Mouse (Mus musculus): ENCODE measurements around the gene Acsl1.

Acsl1 gene

DNA sequence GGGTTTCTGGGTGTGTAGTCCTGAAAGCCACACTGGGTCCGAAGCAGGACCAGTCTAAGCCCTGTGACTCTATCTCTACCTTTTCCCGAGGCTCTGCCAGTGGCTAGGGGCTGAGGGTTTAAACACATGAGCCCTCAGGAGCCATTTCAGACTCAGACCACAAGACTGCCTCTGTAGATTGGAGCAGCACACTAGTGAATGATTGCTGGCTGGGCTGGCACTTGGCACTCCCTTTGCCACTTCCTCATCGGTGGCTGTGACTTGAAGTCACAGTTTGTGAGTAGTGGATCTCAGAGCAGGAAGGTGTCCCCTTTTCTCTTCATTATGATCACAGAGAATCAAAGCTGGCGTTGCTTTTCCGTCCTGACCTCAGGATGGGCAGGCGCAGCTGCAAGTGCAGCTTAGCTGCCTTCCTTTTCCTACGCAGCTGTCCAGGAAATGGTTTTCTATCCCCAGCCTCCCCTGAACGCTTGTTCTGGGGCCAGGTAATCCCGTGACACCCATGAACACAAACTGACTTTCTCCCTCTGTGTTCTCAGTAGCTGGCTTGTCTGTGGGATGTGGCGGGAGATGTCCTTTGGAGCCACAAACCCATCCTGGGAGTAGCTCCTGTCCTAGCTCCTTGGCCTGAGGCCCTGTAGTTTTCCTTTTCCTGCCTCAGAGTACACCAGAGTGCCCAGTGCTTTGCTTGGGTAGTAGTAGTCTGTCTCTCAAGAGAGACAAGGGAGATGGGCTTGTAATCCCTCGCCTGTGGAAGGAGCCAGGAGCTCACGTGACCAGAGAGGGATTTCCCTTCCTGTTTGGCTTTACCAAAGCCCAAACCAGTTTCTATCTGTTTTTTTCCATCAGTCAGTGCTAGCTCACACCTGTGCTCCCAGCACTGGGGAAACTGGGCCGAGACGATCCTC, 37.9 kb downstream of the Acsl1 start:
- DNase-seq = peak; percentile 36

DNA sequence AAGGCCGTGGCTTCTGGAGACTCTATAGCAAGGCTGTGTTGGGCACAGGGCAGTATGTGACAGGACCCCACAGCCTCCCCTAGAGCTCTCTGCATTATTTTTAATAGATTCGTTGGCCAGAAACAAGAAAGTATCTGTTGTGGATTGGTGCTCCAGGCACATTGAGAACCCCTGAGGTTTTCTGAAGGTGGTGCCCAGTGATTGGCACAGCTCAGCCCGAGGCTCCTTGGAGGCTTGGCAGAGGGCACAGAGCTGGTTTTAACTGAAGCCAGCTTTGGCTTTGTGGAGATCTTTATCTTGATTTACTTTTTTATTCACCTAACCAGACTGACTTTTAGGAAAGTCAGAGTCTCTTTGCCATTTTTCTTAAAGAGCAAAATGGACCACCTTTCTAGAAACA, 38.6 kb downstream of the Acsl1 start:
- DNase-seq = peak; percentile 32

DNA sequence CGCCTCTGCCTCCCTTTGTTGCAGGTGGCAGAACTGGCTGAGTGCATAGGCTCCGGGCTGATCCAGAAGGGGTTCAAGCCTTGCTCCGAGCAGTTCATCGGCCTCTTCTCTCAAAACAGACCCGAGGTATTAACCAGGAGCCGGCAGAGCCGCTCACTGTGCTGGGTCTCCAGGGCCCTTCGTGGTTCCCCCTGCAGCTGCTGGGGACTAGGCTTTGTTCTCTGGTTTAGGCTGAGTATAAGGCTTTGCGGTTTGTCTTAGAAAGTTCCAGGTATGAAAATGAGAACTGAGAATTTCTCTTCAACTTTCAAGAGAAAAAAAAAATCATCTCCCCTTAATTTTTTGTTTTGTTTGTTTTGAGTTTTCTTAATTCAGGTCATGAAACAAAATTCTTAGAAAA, 40.5 kb downstream of the Acsl1 start:
- DNase-seq = no peak

DNA sequence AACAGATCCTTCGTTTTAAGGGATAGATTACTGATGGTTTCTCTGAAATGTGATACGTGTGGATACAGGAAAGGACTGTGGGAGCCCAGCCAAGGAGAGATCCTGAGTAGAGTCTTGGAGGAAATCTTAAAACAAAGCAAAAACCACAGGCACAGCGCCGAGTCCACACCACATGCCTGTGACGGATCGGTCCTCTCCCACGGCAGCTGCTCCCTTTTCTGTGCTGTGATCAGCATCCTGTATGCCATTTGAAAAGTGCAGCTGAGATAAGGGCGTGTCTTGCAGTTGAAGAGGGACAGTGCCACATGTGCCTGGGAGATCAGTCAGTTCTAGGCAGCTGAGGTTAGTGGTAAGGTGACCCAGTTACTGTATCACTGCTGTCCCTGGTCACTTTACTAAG, 41.7 kb downstream of the Acsl1 start:
- no peak for DNase-seq

DNA sequence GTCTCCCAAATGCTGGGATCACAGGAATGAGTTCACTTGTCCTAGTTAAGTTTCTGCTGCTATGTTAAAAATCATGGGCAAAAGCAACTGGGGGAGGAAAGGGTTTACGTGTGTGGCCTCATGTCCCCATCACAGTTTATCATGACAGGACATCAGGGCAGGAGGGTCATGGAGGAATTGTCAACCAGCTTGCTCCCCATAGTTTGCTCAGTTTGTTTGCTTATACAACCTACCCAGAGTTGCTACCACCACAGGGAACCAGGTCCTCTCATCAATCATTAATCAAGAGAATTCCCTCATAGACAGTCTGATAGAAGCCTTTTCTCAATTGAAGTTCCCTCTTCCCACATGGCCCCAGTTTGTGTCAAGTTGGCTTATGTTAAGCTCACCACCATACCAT, 43.2 kb downstream of the Acsl1 start:
- DNase-seq = no peak

DNA sequence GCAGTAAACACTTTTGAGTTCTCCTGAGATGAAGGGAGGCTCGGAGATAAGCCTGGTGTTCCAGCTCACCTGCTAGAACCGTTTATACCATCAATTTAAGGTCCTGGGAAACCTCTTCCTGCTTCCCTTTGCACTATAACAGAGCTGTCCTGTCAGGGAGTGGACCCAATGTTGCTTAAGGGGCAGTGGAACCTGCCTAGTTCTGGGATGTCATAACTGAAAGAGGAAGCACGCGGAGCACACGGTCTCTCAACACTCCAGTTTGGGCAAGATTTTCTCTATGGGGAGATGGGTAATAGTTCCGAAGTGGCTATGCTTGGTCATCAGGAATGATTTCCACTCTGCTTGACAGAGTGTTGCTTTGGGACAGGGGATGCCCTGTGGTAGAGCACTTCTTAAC, 49.8 kb downstream of the Acsl1 start:
- DNase-seq = no peak

DNA sequence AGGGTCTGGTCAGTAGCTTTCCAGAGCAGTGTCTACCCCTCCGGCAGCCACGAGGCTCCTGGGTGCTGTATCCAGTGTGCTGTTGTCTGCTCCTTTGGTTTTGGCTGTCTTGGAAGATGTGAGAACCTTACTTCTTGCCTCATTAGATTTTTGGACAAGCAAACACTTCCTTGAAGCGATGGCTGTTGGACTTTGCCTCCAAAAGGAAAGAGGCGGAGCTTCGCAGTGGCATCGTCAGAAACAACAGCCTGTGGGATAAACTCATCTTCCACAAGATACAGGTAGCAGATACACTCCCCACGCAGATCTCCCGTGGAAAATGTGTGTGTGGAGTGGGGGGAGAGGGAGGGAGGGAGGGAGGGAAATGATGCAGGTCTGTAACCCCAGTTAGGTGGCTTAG, 55.3 kb downstream of the Acsl1 start:
- no peak for DNase-seq

DNA sequence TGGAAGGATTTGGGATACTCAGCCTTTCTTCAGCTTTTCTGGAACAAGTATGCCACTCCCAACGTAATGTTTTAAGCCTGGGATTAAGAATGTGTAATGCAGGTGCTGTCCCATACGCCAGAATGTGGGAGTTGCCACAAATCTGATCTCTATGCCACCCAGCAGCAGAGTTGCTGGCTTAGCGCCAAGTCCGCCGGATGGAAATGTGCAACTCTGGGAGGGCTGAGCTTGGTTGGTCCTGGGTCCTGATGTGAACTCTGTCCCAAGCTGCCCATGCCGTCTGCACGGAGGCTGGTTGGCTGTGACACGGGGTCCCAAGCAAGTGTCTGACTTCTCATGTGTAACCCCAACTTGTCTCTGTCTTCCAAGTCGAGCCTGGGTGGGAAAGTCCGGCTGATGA, 56.0 kb downstream of the Acsl1 start:
- no peak for DNase-seq

DNA sequence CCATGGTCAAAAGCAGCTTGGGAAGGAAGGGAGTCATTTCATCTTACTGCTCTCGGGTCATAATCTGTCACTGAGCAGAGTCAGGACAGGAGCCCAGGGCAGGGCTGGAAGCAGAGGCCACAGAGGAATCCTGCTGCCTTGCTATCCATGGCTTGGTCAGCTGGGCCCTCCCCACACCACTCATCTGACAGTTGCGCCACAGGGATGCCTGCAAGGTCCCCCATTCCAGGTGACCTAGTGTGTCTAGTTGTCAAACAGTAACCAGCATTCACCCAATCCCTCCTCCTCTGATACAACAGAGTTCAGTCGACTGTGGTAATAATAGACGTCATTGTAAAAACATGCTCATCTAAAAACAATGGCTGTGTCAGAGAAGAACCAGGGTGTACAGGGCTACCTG, 58.7 kb downstream of the Acsl1 start:
- no peak for DNase-seq

DNA sequence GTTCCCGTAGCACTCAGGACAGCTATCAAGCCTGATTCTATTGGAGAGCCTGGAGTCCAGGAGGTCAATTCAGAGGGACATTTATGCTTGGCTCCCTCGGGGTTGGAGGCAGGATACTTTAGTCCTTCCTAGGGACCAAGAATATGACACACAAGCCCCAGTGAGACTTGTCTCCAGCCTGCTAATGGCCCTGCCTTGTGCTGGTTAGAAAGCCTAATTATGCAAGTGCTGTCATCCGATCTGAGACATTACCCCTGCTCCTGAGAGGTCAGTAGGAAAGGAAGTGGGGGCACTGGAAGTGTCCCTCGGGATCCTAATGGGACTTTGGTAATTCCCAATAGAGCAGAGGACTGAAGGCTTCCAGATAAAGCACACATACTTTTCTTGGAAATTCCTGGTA, 59.7 kb downstream of the Acsl1 start:
- no peak for DNase-seq

DNA sequence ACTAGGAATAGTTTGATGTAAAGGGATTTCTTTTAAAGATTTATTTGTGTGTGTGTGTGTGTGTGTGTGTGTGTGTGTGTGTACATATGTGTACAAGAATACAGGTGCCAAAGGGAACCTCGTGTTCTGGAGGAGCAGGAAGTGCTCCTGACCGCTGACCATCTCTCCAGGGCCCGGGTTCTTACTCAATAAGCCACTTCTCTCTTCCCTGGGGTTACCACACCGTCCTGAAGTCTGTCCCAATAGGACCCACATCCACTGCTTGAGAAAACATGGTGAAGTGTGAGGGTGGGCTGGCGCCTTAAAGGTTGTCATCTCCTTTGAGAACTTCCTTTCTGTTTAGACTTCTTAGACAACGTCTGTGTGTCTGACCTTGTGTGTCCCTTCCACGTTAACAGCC, 63.1 kb downstream of the Acsl1 start:
- DNase-seq = no peak

DNA sequence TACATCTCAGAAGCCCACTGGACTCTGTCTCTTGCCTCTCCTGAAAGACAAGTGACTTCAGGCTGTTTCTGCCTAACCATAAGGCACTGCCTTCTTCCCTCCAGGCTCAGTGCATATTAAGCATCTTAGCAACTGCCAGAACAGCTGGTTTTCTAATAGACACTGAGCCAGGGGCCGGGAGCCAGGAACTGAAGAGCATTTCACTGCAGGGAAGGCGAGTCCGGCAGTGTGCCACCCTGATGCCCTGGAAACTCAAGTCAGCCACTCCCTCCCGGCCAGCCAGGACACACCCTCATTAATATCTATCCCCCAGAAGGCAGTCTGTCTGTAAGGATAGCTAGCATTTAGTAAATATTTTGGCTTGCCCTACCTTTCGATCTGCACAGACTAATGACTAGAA, 68.9 kb downstream of the Acsl1 start:
- no peak for DNase-seq

DNA sequence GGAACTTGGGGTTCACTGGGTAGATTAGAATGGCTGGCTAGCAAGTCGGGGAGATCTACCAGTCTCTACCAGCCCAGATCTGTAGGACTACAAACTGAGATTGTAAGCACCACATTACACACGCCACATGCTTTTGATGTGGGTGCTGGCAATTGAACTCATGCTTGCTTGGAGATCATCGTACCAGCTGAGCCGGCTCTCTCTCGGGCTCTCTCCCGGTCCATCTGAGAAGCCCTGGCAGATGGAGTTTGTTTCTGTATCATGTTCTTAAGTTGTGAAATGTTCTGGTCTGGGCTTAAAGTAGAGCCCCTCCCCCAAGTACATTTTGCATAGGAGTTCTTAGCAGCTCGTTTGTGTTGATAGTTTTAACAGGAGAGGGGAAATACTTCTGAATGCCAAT, 72.4 kb downstream of the Acsl1 start:
- DNase-seq = no peak

DNA sequence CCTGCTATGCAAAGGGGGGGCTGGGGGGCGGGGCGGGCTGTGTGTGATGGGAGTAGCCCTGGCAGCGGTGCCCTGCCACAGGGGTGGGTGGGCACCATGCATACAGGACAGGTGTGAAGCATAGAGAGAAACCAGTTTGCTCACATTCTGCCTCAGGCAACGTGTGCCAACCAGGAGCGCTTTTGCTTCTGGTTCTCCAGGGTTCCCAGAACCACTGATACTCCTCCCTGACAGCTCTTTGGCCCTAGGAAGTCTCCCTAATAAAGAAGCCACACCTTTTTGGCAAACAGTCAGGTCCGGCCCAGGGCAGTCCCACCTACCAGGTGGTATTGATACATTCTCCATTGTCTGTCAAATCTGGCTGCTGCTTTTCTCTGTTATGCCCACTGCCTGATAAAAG, 72.8 kb downstream of the Acsl1 start:
- DNase-seq = no peak

DNA sequence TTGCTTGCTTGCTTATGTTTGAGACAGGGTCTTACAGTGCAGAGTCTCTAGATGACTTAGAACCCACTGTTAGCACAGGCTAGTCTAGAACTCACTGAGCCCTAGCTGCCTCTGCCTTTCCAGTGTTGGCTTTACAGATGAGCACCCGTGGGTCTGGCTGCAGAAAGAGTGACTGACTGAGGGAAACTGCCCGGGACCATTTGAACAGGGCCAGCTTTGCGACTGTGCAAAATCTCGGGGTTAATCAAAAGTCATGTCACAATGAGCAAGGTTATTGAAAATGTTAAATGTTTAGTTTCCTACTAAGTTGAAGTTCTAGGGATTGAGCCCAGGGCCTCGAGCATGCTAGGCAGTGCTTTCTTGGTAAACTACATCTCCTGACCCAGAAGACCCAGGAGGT, 75.0 kb downstream of the Acsl1 start:
- DNase-seq = no peak

DNA sequence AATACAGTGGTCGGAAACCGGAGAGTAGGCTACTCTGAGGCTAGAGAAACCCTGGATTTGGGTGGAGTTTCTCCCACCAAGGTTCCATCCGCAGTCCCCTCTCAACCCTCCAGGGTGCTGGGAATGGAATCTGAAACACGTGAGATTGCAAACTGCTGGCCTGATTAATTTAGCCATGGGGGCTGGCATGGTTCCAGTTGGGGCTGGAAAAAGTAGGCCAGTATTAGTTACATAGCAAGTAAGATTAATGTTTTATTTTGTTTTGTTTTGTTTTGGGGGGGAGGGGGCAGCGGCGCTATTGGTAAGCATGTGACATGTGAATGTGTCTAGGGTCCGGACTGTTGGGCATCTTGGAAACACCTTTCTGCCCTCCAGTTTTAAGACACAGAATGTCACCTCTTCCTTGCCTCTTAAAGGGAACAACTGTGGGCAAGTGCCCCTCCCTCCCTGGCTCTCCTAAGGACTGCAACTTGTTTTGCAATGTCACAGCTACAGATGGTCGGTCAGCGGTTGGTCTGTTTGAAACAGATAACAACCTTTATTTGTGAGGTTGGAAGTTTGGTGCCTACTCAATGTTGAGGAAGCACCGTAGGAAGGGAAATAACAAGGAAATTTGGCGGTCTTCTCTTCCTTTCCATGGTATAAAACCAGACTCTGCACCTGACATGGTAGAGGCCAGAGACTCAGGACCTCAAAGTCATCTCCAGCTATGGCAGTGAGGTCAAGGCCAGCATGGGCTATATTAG, 75.8 kb downstream of the Acsl1 start:
- no peak for DNase-seq

DNA sequence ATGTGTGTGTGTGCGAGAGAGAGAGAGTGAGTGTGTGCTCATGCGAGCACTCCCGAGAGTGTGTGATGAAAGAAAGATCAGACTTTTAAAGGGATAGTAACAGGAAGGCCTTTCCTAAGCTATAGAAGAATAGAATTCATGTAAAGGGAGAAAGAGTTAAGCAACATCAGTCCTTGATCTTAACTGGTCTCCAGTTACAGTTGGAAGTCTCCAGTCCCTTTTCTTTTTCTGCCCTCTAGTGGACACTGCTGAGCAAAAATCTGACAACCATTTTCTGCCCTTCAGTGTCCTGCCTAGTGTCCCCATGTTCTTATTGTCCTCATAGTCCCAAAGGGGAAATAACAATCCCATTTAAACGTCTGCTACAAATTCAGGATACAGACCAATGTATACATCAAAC, 76.4 kb downstream of the Acsl1 start:
- peak; percentile 58 for DNase-seq

DNA sequence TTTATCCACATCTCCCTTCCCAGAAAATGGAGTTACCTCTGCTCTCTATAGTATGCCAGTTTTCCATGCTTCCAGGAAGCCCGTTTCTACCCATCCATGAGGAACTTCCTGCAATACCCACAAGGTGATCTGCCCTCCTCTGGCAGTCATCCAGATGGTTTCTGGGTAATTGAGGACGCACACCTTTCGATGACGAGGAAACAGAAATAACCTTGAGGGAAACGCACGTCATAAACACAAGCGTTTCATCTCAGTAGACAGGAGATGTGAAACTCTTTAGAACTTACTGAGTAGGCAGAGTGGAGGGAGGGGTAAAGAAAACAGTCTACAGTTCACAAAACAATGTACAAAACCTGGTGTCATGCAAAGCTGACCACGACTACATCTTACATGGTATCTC, 79.2 kb downstream of the Acsl1 start:
- DNase-seq = no peak

DNA sequence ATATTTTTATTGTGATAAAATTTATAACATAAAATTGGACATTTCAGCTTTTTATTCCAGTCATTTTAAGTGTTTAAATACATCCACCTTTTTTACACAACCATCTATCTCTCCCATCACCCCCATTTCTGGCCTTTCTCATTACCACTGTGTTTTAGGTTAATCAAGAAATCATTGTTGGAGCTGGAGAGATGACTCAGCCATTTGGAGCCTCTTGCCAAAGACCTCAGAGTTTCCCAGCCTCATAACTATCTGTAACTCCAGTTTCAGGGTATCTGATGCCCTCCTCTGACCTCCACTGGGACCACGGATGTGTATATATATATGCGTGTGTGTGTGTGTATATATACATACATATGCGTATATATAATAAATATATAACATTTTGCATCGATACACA, 80.2 kb downstream of the Acsl1 start:
- peak; percentile 46 for DNase-seq

DNA sequence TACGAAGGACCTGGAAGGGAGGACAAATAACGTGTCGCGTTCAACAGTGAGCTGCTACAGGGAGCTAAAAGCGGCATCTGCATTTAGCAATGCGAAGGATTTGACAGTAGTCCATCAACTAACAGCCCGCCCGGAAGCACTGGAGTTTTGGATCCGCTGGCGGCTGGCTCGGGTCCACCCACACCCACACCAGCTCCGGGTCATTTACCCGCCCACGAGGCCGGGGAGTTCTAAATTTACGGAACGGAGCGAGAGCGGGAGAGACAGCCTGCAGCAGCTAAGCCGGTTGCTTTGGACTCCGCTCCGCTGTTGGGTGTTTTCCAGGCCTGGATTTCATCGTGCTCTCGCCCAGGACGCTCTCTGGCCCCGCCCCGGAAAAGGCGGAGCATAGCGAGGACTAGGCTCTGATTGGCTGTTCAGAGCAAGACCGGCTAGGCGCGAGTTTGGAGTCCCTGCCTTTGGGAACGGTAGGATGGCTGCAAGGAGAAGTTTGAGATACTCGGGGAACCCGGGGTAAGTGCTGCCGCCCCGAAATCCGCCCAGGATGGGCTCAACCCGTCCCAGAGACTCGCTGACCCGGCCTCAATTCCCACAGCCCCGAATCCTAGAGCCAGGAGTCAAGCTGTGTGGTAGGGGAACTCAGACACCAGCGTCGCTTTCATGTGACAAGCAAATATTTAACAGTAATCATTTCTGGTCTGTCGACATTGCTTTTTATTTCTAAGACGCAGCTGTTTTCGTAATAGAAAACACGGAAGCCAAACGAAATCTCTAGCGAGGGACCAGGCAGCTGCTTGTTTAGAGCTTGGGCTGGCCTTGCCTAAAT, 81.0 kb downstream of the Acsl1 start, which contains the start of gene Cenpu:
Cenpu (plus strand) TSS at position 414 of the 826 bp plus-strand sequence.
- DNase-seq = peak; percentile 100

DNA sequence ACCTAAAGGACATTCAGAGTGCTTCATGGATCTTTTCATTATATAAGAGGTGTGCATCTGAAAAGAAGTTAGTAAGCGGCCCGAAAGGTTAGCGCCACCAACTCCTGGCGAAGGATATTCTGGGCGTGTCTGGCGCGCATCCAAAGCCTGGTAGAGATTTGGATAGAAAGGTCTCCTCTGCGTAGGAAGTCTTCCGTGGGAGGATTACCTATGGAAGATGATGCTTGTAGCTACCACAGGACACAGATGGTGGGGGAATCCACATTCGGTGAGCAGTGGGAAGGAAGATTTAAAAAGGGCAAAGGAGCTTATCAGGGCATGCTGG, 81.6 kb downstream of the Acsl1 start:
- DNase-seq = peak; percentile 46

DNA sequence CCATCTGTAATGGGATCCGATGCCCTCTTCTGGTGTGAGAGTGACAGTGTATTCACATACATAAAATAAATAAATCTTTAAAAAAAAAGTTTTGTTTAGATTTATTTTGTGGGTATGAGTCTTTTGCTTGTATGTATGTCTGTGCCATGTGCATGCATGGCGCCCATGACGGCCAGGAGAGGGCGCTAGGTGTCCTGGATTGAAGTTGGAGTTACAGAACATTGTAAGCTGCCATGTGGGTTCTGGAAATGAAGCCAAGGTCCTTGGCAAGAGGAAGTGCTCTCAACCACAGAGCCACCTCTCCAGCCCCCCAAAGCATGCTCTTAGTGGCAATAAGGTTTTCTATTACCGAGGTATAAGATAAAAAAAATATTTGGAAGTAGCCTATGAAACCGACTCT, 88.6 kb downstream of the Acsl1 start:
- no peak for DNase-seq

DNA sequence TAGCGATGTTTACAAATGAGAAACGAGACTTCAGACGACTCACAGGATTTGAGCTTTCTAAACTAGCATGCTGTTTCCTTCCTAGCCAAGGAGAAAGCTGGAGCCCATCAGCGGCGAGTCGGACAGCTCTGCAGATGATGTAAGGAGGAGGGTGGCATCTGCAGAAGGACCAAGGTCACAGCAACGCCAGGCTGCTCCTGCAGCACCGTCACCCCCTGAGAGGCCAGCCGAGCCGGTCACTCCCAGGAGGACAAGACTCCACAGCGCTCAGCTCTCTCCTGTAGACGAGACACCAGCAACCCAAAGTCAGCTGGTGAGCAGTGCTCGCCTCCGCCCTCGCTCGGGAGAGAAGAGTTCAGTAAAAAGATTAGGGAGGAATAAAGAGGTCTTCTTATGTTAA, 91.5 kb downstream of the Acsl1 start:
- DNase-seq = no peak
